Mouse (Mus musculus) liver, adult 2 months (tissue): ENCODE measurements around the gene Neb. TPM values are rescaled to one million over a fixed set of nuclear protein-coding genes. Genes with fewer than 3 reads are reported as not detected.

Experiments
- DNase-seq: peaks from one replicate; pipeline ENCODE4 v3.0.0-alpha.2; 2011; ENCODE audit warnings: low read depth, low spot score; ENCODE audit errors: extremely low read depth
- H3K27ac ChIP-seq: fragments of 200-500 bp; replicated peaks from 2 replicates; pipeline ENCODE4 v1.5.1; 2012; ENCODE audit warnings: low read depth, mild to moderate bottlenecking, control low read depth, inconsistent platforms, low read length; ENCODE audit not compliant: insufficient read depth
- H3K27me3 ChIP-seq: fragments of 200-500 bp; 2 replicates; pipeline ENCODE4 v1.6.1; 2012; ENCODE audit warnings: mild to moderate bottlenecking, moderate library complexity, low read length, inconsistent platforms; ENCODE audit not compliant: control insufficient read depth, insufficient read depth
- H3K36me3 ChIP-seq: fragments of 200-500 bp; 2 replicates; pipeline ENCODE4 v1.6.1; 2012; ENCODE audit warnings: low read length, inconsistent platforms; ENCODE audit not compliant: control insufficient read depth, insufficient read depth
- H3K4me1 ChIP-seq: fragments of 200-500 bp; 2 replicates; pipeline ENCODE4 v1.6.1; 2011; ENCODE audit warnings: low read length; ENCODE audit not compliant: control insufficient read depth, insufficient read depth
- H3K4me3 ChIP-seq: fragments of 200-500 bp; 2 replicates; pipeline ENCODE4 v1.5.1; 2011; ENCODE audit warnings: low read depth, mild to moderate bottlenecking, control low read depth, low read length, moderate library complexity; ENCODE audit not compliant: insufficient read depth
- H3K79me2 ChIP-seq: fragments of 200-500 bp; 2 replicates; pipeline ENCODE4 v1.6.1; 2012; ENCODE audit warnings: inconsistent platforms, mild to moderate bottlenecking, low read length, moderate library complexity; ENCODE audit not compliant: control insufficient read depth, insufficient read depth
- H3K9ac ChIP-seq: fragments of 200-500 bp; 2 replicates; pipeline ENCODE4 v1.6.1; 2012; ENCODE audit warnings: low read depth, mild to moderate bottlenecking, control low read depth, inconsistent platforms, low read length
- CTCF ChIP-seq: fragments of 200-500 bp; IDR thresholded peaks from 2 replicates; pipeline ENCODE4 v1.5.1; 2011; ENCODE audit warnings: low read depth, low read length, control low read depth
- POLR2A ChIP-seq: fragments of 200-500 bp; IDR thresholded peaks from 2 replicates; pipeline ENCODE4 v1.6.1; 2011; ENCODE audit warnings: low read length, control low read depth; ENCODE audit not compliant: insufficient read depth; ENCODE audit errors: extremely low read depth
- WGBS: fragments of 180-500 bp; shearing (Covaris S2); methylation state at CpG from one replicate; pipeline ENCODE4 v1.1.7; 2018; 5-methylcytosine and 5-hydroxymethylcytosine counted together
- polyA plus RNA-seq: library from polyadenylated mRNA; depleted of rRNA; stranded (reverse); fragments of >200 nt; gene quantifications from 2 replicates; pipeline ENCODE4 v1.2.3, GENCODE M21; 2012
- total RNA-seq: library from RNA; depleted of rRNA; stranded (reverse); fragments of >200 nt; gene quantifications from 2 replicates; pipeline ENCODE4 v1.2.3, GENCODE M21; 2014

The Neb gene
- total and polyA plus RNA-seq, 2 experiments, result 5.6 to 22.7 TPM

DNA sequence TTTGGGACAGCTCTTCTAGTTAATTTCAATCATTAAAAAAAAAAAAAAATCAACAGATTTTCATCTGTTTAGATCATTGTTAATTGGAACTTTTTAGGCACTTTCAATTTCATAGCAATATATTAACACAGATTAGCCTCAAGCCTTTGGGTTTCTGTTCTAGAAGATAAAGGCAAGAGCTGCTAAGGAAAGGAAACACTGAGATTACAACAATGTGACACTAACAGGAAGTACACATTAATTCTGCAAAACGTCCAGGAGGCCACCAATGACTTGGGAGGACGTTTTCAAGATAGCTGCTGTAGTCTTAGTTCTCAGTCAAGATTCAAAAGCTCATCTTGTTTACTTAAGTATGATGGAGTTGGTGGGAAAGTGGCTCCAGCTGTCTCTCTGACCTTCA is 44.7 kb downstream of the Neb start:
- no peaks in the 10 kb centered on the region for H3K27me3 ChIP-seq
- H3K27ac ChIP-seq, result no peak overlapping the region
- TF ChIP-seq CTCF, result no peak
- no peak for TF ChIP-seq POLR2A
- no peak overlapping the region for H3K4me3 ChIP-seq
- H3K9ac ChIP-seq, result no peak overlapping the region
- H3K36me3 ChIP-seq, result no peaks in the 10 kb centered on the region
- H3K4me1 ChIP-seq, result no peaks in the 10 kb centered on the region
- no peak for DNase-seq
- WGBS, result 32% methylated on average over 2 of the region's 2 CpGs
- no peaks in the 10 kb centered on the region for H3K79me2 ChIP-seq

- H3K27me3 ChIP-seq, result no peaks in the 10 kb centered on the region
- H3K4me1 ChIP-seq, result no peaks in the 10 kb centered on the region
- WGBS, result 73% methylated on average over 3 of the region's 3 CpGs
- TF ChIP-seq CTCF, result no peak
- no peak for TF ChIP-seq POLR2A
- H3K27ac ChIP-seq, result no peak overlapping the region
- no peak for DNase-seq
- peaks cover 2% of the 10 kb centered on the region; the same call in 1 of the 2 replicates for H3K36me3 ChIP-seq
- no peak overlapping the region for H3K4me3 ChIP-seq
- no peak overlapping the region for H3K9ac ChIP-seq
- H3K79me2 ChIP-seq, result no peaks in the 10 kb centered on the region
Observed at GRCm38 (mm10) chr2:52331761-52332160, 46.5 kb downstream of the Neb start.

DNA sequence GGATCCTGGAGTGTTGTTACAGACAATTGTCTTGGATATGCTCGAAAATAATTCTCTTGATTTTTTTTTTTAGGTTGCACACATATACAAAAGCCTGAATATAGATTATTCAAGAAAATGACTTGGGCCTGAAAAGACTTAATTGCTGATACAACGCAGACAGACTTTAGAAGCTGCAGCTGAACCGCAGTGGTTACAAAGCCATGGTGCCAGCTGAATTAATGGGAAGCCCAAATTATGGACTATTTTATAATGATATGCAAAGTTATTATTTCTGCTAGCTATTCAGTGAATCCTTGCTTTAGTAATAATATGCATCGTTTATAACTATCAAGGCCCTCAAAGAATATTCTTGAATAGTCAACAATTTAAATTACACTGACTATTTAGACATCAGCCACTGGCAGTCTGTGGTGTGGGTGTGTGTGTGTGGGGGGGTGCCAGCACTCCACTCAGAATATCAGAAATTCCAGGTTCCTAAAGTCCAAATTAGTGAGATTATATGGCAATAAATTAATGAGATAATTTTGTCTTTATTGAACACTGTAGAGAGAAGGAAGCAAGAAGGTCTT is 50.9 kb downstream of the Neb start:
- Histone ChIP-seq H3K4me3 (no peak overlapping the region), H3K27me3 (no peaks in the 10 kb centered on the region), H3K4me1 (no peaks in the 10 kb centered on the region), H3K79me2 (no peaks in the 10 kb centered on the region), H3K36me3 (peaks cover 8% of the 10 kb centered on the region; the same call in 1 of the 2 replicates), H3K27ac (no peak overlapping the region), H3K9ac (no peak overlapping the region)
- WGBS, result 79% methylated on average over 4 of the region's 4 CpGs
- no peak for TF ChIP-seq CTCF
- TF ChIP-seq POLR2A, result no peak
- DNase-seq, result no peak

- TF ChIP-seq CTCF, result no peak
- TF ChIP-seq POLR2A, result no peak
Observed at GRCm38 (mm10) chr2:52321866-52322265, 56.4 kb downstream of the Neb start.

GRCm38 (mm10) chr2:52320175-52320574 is 58.1 kb downstream of the Neb start:
- H3K4me3 ChIP-seq, result no peak overlapping the region
- peaks cover 5% of the 10 kb centered on the region; the same call in 1 of the 2 replicates for H3K36me3 ChIP-seq
- TF ChIP-seq POLR2A (no peak), CTCF (no peak)

More at GRCm38 (mm10) chr2:52321866-52322265, 56.4 kb downstream of the Neb start:
- Histone ChIP-seq H3K27ac (no peak overlapping the region), H3K36me3 (peaks cover 6% of the 10 kb centered on the region; the same call in 1 of the 2 replicates), H3K4me1 (peaks cover 6% of the 10 kb centered on the region; the same call in 1 of the 2 replicates), H3K79me2 (no peaks in the 10 kb centered on the region), H3K27me3 (no peaks in the 10 kb centered on the region), H3K4me3 (no peak overlapping the region), H3K9ac (no peak overlapping the region)
- DNase-seq, result no peak
- WGBS, result 97% methylated on average over 3 of the region's 3 CpGs

DNA sequence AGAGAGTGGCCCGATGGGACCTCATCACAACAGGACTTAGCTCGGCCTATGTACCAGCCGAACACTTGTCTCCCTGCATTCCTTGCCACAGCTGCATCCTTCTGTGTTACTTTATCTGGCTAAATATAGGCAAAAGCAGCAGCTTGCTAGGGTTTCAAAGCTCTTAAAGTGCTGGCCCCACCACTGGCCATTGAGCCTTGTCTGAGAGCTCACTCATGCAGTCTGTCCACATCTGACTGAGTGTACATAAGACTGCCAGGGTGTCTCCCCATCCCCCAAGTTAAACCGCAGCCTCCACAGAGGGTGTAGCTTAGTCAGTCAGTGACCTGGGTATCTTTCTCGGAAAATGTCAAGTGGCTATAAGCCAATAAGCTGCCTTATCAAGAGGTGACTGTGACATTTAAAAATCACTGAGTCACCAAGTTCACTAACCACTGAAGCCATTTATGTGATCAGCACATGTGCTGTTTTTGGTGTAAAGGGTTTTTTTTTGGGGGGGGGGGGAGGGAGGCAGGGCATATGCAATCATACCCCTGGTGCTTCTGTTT is 59.2 kb downstream of the Neb start:
- no peaks in the 10 kb centered on the region for H3K79me2 ChIP-seq
- peak; percentile 66 for DNase-seq
- H3K9ac ChIP-seq, result no peak overlapping the region
- H3K27me3 ChIP-seq, result no peaks in the 10 kb centered on the region
- H3K27ac ChIP-seq, result no peak overlapping the region
- peaks cover 3% of the 10 kb centered on the region; the same call in 1 of the 2 replicates for H3K36me3 ChIP-seq
- WGBS, result 38% methylated on average over 5 of the region's 5 CpGs
- H3K4me3 ChIP-seq, result no peak overlapping the region
- TF ChIP-seq POLR2A (no peak), CTCF (no peak)
- H3K4me1 ChIP-seq, result peaks cover 6% of the 10 kb centered on the region; the same call in 1 of the 2 replicates

More at GRCm38 (mm10) chr2:52320175-52320574, 58.1 kb downstream of the Neb start:
- 98% methylated on average over 2 of the region's 2 CpGs for WGBS
- H3K4me1 ChIP-seq, result peaks cover 6% of the 10 kb centered on the region; the same call in 1 of the 2 replicates
- no peak overlapping the region for H3K27ac ChIP-seq
- no peak for DNase-seq
- H3K9ac ChIP-seq, result no peak overlapping the region
- H3K79me2 ChIP-seq, result no peaks in the 10 kb centered on the region
- no peaks in the 10 kb centered on the region for H3K27me3 ChIP-seq
